Mouse (Mus musculus): Measurements from ENCODE around the gene 9930022D16Rik. TPM values are rescaled to one million over a fixed set of nuclear protein-coding genes. Genes with fewer than 3 reads are reported as not detected.

Gene 9930022D16Rik
- polyA plus RNA-seq, 1 experiment from 2014 or later: not detected

DNA sequence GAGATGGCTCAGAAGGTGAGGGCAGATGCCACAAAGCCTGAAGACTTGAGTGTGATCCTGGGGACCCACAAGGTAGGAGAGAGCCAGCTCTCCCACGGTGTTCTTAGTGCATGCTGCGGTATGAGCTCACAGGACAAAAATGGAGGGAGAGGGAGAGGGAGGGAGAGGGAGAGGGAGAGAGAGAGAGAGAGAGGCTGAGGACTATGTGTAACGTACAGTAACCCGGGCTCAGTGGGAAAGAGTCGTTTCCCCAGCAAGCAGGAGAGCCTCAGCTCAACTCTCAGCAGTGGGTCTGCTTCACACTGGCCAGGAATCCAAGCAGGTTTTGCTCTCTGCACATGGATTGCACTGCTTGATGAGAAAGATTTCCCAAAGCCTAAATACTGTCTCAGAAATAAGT is 25.5 kb downstream of the 9930022D16Rik start:
- peaks cover 43% of the 10 kb centered on the region for H3K36me3 ChIP-seq (ENCODE audit: control insufficient read depth, insufficient read depth, low read length)
- H3K4me1 ChIP-seq (ENCODE audit: control insufficient read depth, insufficient read depth, low read length): peaks cover 4% of the 10 kb centered on the region
- no peaks in the 10 kb centered on the region for H3K27me3 ChIP-seq (replicated peaks; ENCODE audit: control insufficient read depth, insufficient read depth, low read length)
- 12% methylated on average over 5 of the region's 5 CpGs for WGBS
- H3K4me2 ChIP-seq (ENCODE audit: low read length): peak overlapping the region; percentile 73; the same call in 1 of the 2 replicates
- no peak for DNase-seq (ENCODE audit: low spot score)
- ATAC-seq: peak; percentile 13; the same call in 1 of the 2 replicates
- H3K9ac ChIP-seq (ENCODE audit: low read length): no peak overlapping the region
- no peak overlapping the region for H3K27ac ChIP-seq (ENCODE audit: low read depth, low read length)
- H3K4me3 ChIP-seq (ENCODE audit: low read depth, low read length): no peak overlapping the region
- no peaks in the 10 kb centered on the region for H3K9me3 ChIP-seq (replicated peaks; ENCODE audit: control insufficient read depth, low read length)

DNA sequence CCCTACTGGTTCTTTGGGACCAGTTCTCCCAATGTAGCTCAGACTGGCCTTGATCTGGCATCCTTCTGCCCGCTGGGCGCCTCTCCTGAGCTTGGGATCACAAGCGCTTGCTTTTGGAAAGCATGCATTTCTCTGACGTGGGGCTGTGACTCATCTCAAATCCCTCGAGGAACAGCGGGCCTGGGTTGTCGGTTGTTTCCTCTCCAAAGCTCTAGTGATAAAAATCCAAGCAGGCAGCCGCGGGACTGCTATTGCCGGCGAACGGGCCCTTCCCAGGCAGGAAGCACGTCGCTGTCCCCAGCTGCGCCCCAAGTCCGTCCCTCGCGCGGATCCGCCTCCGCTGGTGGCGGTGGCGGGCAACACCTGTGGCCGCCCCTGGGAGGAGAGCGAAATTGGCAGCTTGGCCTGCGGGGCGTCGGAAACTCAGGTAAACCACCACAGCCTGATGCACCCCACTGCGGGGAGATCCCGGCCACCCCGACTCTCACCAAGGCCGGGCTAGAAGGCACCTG is 26.2 kb downstream of the 9930022D16Rik start:
- DNase-seq (ENCODE audit: low spot score): peak; percentile 66
- Histone ChIP-seq H3K27me3 (replicated peaks; ENCODE audit: control insufficient read depth, insufficient read depth, low read length) (no peaks in the 10 kb centered on the region), H3K36me3 (ENCODE audit: control insufficient read depth, insufficient read depth, low read length) (peaks cover 36% of the 10 kb centered on the region), H3K27ac (ENCODE audit: low read depth, low read length) (no peak overlapping the region), H3K9ac (ENCODE audit: low read length) (peak overlapping the region; percentile 65), H3K4me2 (ENCODE audit: low read length) (peak overlapping the region; percentile 73), H3K4me1 (ENCODE audit: control insufficient read depth, insufficient read depth, low read length) (peaks cover 4% of the 10 kb centered on the region), H3K4me3 (ENCODE audit: low read depth, low read length) (peak overlapping the region; percentile 39), H3K9me3 (replicated peaks; ENCODE audit: control insufficient read depth, low read length) (no peaks in the 10 kb centered on the region)
- ATAC-seq: peak; percentile 64
- WGBS: 2% methylated on average over 32 of the region's 32 CpGs

DNA sequence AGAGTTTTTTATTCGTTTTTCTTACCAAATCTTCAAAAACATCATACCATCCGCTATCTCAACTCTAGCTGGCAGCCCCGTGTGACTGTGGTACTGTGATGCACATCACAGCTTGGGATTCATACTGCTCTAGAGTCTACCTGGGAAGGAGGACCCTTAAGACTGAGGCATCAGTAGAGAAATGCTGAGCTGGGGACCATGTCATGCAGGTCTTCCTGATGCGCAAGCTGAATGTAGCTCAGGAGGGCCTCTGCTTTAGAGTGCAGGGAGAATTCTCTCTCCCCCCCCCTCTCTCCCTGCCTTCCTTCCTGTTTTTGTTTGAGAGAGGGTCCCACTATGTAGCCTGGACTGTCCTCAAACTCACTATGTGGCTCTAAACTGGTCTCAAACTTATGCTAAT is 26.9 kb downstream of the 9930022D16Rik start:
- peak overlapping the region; percentile 39; the same call in 1 of the 2 replicates for H3K4me3 ChIP-seq (ENCODE audit: low read depth, low read length)
- peaks cover 4% of the 10 kb centered on the region for H3K4me1 ChIP-seq (ENCODE audit: control insufficient read depth, insufficient read depth, low read length)
- WGBS: 57% methylated on average over 4 of the region's 4 CpGs
- H3K9me3 ChIP-seq (replicated peaks; ENCODE audit: control insufficient read depth, low read length): no peaks in the 10 kb centered on the region
- peaks cover 29% of the 10 kb centered on the region for H3K36me3 ChIP-seq (ENCODE audit: control insufficient read depth, insufficient read depth, low read length)
- ATAC-seq: no peak
- no peaks in the 10 kb centered on the region for H3K27me3 ChIP-seq (replicated peaks; ENCODE audit: control insufficient read depth, insufficient read depth, low read length)
- no peak overlapping the region for H3K27ac ChIP-seq (ENCODE audit: low read depth, low read length)
- DNase-seq (ENCODE audit: low spot score): no peak
- H3K4me2 ChIP-seq (ENCODE audit: low read length): peak overlapping the region; percentile 73
- H3K9ac ChIP-seq (ENCODE audit: low read length): no peak overlapping the region

DNA sequence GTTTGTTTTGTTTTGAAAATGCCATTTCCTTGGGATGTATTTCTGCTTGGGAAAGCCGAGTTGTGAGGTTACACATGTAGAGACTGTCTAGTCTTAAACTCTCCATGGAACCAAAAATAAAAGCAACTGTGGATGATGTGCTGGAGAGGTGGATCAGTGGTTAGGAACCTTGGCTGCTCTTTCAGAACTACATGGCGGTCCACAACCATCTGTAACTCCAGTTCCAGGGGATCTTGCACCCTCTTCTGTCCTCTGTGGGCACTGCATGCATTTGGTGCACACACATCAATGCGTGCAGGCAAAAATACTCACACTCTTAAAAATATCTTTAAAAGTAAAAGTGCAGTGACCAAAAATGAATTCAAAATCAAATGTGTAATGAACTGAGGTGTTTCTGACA is 27.4 kb downstream of the 9930022D16Rik start:
- ATAC-seq (no peak), DNase-seq (ENCODE audit: low spot score) (peak; percentile 40)

DNA sequence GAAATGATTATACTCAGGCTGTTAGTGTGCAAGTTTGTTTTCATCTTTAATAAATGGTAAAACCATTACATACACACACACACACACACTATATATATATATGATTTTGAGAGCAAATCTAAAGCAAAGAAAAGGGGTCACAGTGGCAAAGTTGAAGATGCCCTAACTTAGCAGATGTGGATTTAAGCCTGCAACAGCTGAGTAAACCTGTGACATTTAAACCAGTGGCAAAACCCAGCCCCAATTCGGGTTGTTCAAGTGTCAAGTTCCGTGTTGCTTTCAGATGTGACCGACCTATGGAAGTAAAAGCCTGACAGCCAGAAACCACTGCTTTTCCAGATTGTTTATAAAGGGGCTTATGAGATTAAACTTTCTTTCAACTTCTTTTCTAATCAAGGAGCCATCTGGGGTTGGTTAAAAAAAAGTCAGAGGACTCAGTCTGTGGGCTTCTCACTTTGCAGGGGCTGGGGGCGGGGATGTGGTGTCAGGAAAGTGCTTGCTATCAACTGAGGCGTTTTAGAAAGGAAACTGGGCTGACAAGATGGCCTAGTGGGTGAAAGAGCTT is 28.5 kb downstream of the 9930022D16Rik start:
- no peaks in the 10 kb centered on the region for H3K9me3 ChIP-seq (replicated peaks; ENCODE audit: control insufficient read depth, low read length)
- no peaks in the 10 kb centered on the region for H3K27me3 ChIP-seq (replicated peaks; ENCODE audit: control insufficient read depth, insufficient read depth, low read length)
- H3K9ac ChIP-seq (ENCODE audit: low read length): no peak overlapping the region
- ATAC-seq (no peak), DNase-seq (ENCODE audit: low spot score) (no peak)
- H3K4me2 ChIP-seq (ENCODE audit: low read length): no peak overlapping the region
- H3K4me3 ChIP-seq (ENCODE audit: low read depth, low read length): no peak overlapping the region
- peaks cover 12% of the 10 kb centered on the region; the same call in 1 of the 2 replicates for H3K36me3 ChIP-seq (ENCODE audit: control insufficient read depth, insufficient read depth, low read length)
- 76% methylated on average over 5 of the region's 5 CpGs for WGBS
- no peak overlapping the region for H3K27ac ChIP-seq (ENCODE audit: low read depth, low read length)
- peaks cover 4% of the 10 kb centered on the region for H3K4me1 ChIP-seq (ENCODE audit: control insufficient read depth, insufficient read depth, low read length)

More for the DNA sequence above, 27.4 kb downstream of the 9930022D16Rik start:
- H3K4me2 ChIP-seq (ENCODE audit: low read length): no peak overlapping the region
- H3K9me3 ChIP-seq (replicated peaks; ENCODE audit: control insufficient read depth, low read length): no peaks in the 10 kb centered on the region
- H3K4me3 ChIP-seq (ENCODE audit: low read depth, low read length): no peak overlapping the region
- no peak overlapping the region for H3K9ac ChIP-seq (ENCODE audit: low read length)
- peaks cover 24% of the 10 kb centered on the region for H3K36me3 ChIP-seq (ENCODE audit: control insufficient read depth, insufficient read depth, low read length)
- WGBS: 54% methylated on average over 3 of the region's 3 CpGs
- peaks cover 4% of the 10 kb centered on the region for H3K4me1 ChIP-seq (ENCODE audit: control insufficient read depth, insufficient read depth, low read length)
- H3K27ac ChIP-seq (ENCODE audit: low read depth, low read length): no peak overlapping the region
- H3K27me3 ChIP-seq (replicated peaks; ENCODE audit: control insufficient read depth, insufficient read depth, low read length): no peaks in the 10 kb centered on the region

DNA sequence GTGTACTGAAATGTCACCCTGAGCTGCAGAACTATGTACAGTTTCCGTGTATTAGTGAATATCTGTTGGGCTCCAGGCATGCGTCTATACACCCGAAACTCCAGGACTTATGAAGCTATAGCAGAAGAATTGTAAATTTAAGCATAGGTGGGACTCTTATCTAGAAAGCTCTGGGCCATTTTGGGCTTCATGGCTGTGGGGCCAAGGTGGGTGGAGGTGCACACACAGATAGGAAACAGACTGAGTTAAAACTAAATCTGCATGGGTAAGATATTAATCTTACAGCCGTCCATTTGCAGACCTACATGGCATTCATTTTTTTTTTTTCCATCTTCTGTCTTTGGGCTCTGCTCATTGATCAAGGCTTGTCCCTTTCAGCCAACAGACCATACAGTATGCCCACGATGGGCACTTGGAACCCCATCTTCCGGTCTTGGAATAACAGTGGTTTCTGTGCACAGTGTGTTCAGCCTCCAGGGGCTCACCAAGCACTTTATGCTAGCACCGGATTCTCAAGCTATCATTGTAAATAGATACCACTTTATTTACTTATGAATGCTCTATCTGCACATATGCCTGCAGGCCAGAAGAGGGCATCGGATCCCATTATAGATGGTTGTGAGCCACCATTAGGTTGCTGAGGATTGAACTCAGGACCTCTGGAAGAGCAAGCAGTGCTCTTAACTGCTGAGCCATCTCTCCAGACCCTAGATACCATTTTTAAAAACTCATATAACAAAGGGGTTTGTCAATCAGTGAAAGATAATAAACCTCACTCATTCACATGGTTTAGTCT is 29.9 kb downstream of the 9930022D16Rik start:
- H3K9ac ChIP-seq (ENCODE audit: low read length): no peak overlapping the region
- 92% methylated on average over 8 of the region's 8 CpGs for WGBS
- no peaks in the 10 kb centered on the region for H3K9me3 ChIP-seq (replicated peaks; ENCODE audit: control insufficient read depth, low read length)
- no peaks in the 10 kb centered on the region for H3K27me3 ChIP-seq (replicated peaks; ENCODE audit: control insufficient read depth, insufficient read depth, low read length)
- H3K36me3 ChIP-seq (ENCODE audit: control insufficient read depth, insufficient read depth, low read length): no peaks in the 10 kb centered on the region
- peaks cover 4% of the 10 kb centered on the region for H3K4me1 ChIP-seq (ENCODE audit: control insufficient read depth, insufficient read depth, low read length)
- H3K4me3 ChIP-seq (ENCODE audit: low read depth, low read length): no peak overlapping the region
- no peak overlapping the region for H3K4me2 ChIP-seq (ENCODE audit: low read length)
- no peak overlapping the region for H3K27ac ChIP-seq (ENCODE audit: low read depth, low read length)
- DNase-seq (ENCODE audit: low spot score) (no peak), ATAC-seq (no peak)

DNA sequence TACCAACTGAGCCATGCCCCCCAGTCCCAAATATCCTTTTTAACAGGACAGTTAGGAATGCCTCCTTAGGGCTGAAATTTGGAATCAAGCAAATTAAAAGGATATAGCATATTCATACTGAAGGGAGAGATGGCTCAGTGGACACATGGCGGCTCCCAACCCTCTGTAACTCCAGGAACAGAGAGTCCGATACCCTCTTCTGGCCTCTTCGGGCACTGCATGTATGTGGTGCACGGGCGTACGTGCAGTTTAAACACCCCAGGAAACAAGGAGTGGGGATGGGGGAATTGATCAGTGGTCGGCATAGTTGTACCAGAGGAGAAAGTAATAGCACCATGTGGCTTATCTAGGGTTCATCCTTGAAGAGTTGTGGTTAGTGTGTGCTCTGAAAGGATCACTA is 30.9 kb downstream of the 9930022D16Rik start:
- Histone ChIP-seq H3K4me1 (ENCODE audit: control insufficient read depth, insufficient read depth, low read length) (peaks cover 4% of the 10 kb centered on the region), H3K36me3 (ENCODE audit: control insufficient read depth, insufficient read depth, low read length) (no peaks in the 10 kb centered on the region), H3K27me3 (replicated peaks; ENCODE audit: control insufficient read depth, insufficient read depth, low read length) (no peaks in the 10 kb centered on the region), H3K4me3 (ENCODE audit: low read depth, low read length) (no peak overlapping the region), H3K9me3 (replicated peaks; ENCODE audit: control insufficient read depth, low read length) (no peaks in the 10 kb centered on the region), H3K9ac (ENCODE audit: low read length) (no peak overlapping the region), H3K27ac (ENCODE audit: low read depth, low read length) (no peak overlapping the region), H3K4me2 (ENCODE audit: low read length) (no peak overlapping the region)
- ATAC-seq (peak; percentile 40; the same call in 1 of the 2 replicates), DNase-seq (ENCODE audit: low spot score) (peak; percentile 48)
- 46% methylated on average over 7 of the region's 7 CpGs for WGBS

DNA sequence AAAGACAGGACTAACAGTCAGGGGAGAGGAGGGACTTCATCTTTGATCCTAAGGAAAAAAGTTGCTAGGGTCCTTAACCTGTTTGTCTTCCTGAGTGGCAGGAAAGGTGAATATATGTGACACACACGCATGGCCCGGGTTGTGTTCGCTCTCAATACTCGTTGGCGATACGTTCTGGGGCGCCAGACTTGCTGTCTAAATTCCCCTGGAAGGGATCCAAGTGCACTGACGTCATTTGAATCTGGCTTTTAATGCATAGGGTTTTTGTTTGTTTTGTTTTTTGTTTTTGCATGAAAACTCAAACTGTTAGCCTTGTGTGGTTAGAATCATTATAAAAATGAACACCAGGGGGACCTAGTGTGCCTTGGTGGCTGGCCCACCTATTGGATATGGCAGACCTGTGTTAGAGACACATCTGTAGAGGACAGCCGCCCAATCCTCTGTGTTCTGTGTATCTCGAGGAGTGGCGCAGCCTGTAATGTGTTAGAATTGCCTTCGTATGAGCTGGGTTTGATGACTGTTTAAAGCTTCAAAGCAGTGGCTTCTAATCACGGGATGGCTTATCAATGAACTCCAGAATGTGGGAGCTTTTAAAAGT is 31.8 kb downstream of the 9930022D16Rik start:
- no peak overlapping the region for H3K4me3 ChIP-seq (ENCODE audit: low read depth, low read length)
- WGBS: 44% methylated on average over 13 of the region's 13 CpGs
- H3K27ac ChIP-seq (ENCODE audit: low read depth, low read length): no peak overlapping the region
- ATAC-seq: peak; percentile 69; the same call in 1 of the 2 replicates
- no peak overlapping the region for H3K9ac ChIP-seq (ENCODE audit: low read length)
- DNase-seq (ENCODE audit: low spot score): peak; percentile 75
- no peaks in the 10 kb centered on the region for H3K9me3 ChIP-seq (replicated peaks; ENCODE audit: control insufficient read depth, low read length)
- H3K4me1 ChIP-seq (ENCODE audit: control insufficient read depth, insufficient read depth, low read length): no peaks in the 10 kb centered on the region
- no peaks in the 10 kb centered on the region for H3K36me3 ChIP-seq (ENCODE audit: control insufficient read depth, insufficient read depth, low read length)
- H3K4me2 ChIP-seq (ENCODE audit: low read length): no peak overlapping the region
- no peaks in the 10 kb centered on the region for H3K27me3 ChIP-seq (replicated peaks; ENCODE audit: control insufficient read depth, insufficient read depth, low read length)
